Mouse (Mus musculus) testis, postnatal 14 days (tissue): ENCODE measurements around the gene Galnt6.

Experiments used
- DNase-seq: peaks from one replicate; pipeline ENCODE4 v3.0.0; 2021; ENCODE audit warnings: low spot score

The Galnt6 gene

DNA sequence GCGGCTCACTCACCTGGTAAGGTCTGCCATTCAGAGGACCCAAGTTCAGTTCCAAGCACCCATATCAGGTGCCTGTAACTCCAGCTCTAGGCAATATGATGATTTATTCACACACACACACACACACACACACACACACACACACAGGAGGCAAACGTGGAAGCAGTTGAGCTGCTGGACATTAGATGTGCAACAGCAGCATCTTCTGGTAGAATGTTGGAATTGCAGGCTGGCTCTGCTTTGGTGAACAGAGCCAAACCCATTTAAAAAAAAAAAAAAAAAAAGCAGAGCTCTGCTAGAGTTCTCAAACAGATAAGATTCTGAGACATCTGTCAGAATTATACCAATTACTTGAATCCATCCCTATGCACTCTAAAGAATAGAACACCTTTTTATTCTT, 46.1 kb downstream of the Galnt6 start:
- no peak for DNase-seq

DNA sequence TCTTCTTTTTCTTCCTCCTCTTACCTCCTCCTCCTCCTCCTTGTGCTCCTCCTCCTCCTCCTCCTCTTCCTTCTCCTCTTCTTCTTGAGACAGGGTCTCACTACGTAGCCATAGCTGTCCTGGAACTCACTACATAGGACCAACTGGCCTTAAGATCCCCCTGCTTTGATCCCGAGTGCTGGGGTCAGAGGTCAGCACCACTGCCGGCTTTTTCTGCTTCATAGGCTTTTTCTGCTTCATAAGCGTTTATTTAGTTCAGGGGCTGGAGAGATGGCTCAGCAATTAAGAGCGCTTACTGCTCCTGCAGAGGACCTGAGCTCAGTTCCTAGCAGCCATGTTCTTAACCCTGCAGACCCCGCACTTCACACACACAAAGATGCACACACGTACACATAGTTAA, 47.4 kb downstream of the Galnt6 start:
- no peak for DNase-seq

DNA sequence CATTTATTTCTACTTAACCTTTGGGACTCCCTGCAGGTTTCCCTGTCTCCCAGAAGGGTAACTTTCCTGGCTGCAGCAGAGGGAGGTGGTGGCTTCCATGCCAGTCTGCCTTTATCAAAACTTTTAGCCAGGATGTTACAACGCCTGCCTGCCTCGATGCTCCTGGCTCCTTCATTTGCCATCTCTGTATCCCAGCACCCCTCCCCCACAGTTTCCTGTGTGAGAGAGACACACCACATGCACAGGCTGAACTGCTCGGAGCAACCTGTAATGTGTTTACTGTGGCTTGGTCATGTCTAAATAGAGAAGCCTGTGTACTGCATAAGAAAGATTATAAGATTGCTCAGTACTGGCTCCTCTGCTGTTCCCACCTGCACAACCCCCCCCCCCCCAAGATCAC, 48.8 kb downstream of the Galnt6 start:
- no peak for DNase-seq

DNA sequence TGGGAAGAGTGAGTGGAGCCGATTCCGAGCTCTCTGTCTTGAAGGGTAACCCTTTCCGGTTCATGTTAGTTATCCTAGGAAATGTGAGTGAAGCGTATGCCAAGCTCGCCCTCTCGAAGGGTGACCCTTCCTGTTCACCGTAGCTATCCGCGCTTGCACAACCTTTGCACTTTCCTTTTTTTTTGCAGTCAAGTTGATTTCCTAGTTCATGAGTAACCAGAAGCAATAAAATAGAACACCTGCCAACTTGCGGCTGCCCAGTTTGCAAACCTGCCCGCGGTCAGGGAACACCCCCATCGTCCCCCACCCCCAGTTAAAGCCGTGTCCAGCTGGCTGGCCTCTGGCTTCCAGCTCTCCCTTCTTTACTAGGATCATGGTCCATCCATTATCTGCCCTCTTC, 50.2 kb downstream of the Galnt6 start:
- DNase-seq: no peak

DNA sequence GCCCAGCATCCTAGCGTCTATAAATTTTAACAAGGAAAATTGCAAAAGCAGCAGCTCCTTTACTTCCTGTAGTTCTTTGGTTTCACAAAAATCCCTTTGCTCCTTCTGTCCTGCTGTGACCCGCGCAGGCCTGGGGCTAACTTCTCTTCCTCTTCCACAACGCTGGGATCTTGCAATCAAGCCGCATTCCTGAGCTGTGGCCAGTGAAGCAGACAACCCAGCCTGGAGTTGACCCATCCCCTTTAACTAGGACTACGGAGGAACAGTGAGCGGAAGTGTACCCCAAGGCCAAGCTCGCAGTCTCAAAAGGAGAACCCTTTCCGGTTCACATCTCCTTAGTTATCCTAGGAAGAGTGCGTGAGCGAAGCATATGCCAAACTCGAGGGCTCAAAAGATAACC, 50.6 kb downstream of the Galnt6 start:
- no peak for DNase-seq

DNA sequence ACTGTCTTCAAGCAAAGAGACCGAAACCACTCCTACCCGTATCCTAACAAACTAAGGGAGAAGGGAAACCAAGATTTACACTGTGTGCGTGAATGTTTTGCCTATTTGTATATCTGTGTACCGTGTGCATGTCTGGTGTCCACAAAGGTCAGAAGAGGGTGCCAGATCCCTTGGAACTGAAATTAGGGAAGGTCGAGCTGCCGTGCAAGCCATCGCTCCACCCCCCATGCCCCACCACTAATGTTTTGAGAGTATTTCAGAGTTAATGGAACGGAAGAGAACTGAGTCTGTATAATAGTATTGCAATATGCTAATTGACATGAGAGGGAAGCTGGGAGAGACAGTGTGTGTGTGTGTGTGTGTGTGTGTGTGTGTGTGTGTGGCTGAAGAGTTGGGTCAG, 51.5 kb downstream of the Galnt6 start:
- no peak for DNase-seq

DNA sequence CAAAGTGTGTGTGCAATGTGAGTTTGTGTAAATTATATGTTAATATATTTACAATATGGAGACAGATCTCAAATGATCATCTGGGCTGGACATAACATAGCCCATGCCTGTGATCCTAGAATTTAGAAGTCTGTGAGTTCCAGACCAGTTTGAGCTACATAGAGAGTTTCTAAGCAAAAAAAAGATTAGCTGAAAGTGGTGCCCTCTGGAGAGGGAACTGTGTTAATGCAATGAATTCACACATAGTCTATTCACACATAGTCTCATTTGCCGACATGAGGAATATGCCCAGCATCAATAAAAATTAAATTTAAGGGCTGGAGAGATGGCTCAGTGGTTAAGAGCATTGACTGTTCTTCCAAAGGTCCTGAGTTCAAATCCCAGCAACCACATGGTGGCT, 52.7 kb downstream of the Galnt6 start:
- DNase-seq: no peak

DNA sequence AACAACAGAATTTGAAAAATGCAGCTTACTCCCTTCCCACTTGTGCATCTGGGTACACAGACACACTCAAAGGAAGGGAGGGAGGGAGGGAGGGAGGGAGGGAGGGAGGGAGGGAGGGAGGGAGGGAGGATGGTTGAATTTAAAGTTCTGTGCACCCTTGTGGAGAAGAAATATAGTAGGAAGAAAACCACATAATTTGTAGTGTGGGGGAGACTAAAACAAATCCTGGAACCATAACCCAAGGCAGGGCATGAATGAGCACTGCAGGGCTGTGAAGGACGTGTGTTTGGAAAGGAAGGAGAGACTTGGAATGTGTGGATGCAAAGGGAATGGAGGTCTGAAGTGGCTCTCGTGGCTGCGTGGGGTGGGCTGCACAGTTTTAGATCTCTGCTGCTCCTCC, 53.7 kb downstream of the Galnt6 start:
- no peak for DNase-seq

DNA sequence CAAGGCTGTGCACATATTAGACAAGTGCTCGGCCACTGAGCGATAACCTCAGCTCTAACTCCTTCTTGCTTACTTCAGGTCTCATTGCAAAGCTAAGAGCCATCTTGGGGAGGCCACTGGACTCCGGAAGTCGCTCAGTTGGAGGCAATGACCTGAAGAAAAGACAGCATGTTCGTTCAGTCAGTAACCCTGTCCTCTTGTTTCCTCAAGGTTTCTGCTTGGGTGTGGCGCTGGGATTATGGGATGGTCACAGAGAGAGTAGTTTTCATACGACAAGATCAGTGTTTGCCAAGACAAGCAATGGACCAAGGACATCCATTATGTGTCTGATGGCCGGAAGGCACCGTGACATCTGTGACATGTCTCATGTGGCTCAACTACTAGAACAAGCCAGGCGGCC, 54.6 kb downstream of the Galnt6 start:
- DNase-seq: no peak

DNA sequence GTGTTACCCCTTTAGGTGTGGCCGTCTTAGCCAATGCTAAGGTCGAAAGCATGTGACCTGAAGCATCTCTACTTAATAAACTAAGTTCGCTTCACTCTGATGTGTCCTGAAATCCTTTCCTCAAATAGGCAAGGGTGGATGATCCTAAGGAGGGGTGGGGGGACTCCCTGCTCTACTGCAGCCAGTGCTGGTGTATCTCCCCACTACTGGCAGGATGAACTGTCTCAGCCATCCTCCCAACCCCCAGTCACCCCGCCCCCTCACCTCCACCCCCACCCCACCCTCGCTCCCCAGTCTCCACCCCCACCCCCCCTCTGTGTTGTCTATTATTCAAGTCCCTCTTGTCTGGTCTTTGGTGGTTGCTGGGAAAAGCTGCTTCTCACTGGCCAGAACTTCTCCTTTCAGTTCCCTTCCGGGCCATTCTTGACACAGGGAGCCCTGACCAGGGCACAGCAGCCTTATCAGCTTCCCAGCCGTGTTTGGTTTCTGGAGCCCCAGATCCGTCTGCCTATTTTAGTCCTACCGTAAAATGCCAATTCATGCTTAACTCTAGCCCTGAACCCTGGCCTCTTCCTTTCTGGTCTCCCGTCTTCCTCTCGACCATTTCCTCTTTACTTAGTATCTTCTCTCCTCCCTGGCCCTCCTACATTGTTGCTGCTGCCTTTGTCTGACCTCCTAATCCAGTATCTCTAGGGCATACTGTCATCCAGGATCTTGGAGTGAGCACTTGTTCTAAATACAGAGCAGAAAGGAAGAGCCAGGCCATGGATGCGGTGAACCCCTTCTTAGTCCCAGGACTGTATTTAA, 55.4 kb downstream of the Galnt6 start:
- no peak for DNase-seq

DNA sequence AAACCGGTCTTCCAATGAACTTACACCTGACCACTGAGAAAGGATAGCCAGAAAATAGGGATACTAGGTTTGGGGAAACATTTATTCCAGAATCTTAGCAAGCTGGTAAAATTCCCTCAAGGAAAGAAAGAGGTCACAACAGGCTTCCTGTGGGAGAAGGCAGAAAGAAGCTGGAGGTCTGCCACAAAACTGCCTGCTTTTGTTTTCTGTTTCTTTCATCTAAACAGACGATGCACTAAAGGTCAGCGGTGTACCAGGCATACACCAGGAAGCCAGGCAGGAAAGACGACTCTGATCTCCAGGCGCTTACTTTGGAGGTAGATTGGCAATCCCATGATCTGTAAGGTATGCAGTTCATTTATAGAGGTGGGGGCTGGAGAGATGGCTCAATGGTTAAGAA, 58.3 kb downstream of the Galnt6 start:
- DNase-seq: no peak

DNA sequence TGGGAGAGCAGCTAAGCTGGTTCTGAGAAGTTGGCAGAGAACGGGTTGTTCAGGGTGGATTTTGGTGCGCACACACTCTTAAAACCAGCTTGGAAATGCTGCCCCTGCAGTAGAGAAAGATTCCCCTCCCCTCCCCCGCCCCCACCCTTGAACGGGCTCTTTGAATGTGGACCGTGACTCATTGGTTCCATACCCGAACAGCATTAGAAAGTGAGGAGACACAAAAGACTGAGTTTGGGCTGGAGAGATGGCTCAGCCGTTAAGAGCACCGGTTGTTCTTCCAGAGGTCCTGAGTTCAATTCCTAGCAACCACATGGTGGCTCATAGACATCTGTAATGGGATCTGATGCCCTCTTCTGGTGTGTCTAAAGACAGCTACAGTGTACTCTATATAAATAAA, 59.2 kb downstream of the Galnt6 start:
- DNase-seq: no peak

DNA sequence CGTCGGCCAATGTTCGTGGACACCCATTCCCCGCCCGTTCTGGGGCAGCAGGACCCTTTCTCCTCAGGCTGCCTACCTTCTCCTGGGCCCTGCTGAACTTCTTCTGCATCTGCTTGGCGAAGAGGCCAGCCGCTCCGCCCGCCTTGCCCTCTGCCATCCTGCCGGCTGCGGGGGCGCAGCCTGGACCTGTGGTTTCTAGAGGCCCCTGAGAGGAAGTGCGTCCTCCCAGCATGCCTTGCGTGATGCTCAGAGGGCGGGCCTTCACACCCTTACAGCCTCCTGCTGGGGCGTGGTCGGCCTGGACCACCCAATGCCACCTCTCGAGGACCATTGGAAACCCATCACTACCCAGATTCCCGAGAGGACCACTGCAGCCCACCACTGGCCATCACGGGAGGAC, 59.8 kb downstream of the Galnt6 start, which contains the start of gene Bin2:
TSS of gene Bin2 (minus strand) at position 217 of the 400 bp plus-strand sequence.
- peak; percentile 72 for DNase-seq

DNA sequence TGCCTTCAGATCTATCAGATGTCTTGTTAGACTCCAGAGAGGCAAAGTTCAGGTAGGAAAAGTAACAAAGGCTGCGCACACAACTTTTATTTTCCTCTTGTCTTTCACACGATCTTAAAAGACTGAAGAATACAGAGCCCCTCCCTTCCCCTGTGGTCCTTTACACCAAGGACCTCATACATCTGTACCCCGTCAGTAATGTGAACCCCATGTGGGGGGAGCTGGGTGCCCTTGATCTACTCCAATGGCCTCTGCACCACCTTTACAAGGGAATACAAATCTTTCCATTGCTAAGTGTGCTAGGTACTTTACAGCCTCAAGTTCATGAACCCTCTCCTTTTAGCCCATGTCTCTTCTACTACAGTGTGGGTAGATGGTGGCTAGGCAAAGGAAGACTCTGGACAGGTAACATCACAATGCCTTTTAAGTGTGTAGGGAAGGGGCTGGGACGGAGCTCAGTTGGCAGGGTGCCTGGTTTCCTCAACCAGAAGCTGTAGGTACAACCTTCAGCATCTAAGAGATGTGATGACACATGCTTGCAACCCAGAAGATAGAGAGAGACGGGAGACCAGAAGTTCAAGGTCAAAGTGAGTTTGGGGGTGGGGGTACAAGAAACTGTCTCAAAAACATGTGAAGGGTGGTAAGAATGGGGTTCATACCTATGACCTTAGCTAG, 61.2 kb downstream of the Galnt6 start:
- no peak for DNase-seq

DNA sequence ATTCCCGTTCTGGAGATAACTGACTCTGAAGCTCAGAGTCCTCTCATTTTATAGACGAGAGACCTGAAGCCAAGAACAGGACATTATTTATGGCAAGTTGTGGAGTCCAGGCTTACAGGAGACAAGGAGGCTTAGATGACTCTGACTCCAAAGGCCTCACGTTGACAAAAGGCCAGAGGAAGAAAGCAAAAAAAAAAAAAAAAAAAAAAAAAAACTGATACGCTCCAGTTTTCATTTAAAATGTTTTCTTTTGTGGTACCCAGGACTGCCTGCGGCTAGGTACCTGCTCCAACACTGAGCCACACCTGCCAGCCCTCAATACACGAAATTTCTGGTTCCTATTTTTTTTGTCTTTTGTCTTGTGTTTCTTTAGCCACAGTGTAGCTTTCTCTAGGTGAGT, 61.8 kb downstream of the Galnt6 start:
- no peak for DNase-seq

DNA sequence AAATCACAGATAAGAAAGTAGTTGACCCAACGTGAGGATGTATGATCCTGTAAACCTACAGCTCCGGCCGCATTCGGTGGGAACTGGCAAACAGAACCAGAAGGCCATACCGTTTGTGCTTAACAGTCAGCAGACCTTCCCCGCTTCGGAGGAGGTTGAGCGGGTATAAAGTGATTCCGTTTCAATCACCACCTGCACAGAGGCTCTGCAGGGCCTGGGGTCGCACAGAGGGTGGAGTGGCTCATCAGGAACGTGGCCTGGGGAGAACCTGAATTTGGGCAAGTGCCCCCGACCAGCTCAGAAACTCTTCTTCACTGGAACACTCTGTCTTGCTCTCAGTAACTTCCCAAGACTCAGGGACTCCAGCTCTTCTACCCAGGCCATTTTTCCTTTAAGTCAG, 62.3 kb downstream of the Galnt6 start:
- DNase-seq: no peak

DNA sequence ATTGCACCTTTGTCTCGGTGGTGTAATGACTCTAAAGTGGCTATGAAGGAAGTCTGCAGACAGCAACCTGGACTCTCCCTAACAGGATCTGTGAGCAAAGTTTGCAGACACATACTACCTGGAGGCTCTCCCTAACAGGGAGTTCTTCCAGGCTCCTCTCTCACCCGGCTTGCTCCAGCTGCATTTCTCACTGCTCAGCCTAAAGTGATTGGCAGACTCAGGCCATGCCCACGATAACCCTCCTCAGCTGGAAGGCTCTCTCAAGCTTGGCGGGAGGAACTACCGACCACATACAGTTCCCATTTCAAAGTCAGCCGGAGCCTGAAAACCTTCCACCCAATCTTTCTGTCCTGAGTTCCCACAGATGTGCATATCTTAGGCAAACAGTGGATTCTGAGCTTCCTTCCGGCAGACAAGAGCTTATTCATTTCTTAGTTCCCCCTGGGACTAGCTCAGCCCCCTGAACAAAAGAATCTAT, 62.9 kb downstream of the Galnt6 start:
- DNase-seq: no peak

DNA sequence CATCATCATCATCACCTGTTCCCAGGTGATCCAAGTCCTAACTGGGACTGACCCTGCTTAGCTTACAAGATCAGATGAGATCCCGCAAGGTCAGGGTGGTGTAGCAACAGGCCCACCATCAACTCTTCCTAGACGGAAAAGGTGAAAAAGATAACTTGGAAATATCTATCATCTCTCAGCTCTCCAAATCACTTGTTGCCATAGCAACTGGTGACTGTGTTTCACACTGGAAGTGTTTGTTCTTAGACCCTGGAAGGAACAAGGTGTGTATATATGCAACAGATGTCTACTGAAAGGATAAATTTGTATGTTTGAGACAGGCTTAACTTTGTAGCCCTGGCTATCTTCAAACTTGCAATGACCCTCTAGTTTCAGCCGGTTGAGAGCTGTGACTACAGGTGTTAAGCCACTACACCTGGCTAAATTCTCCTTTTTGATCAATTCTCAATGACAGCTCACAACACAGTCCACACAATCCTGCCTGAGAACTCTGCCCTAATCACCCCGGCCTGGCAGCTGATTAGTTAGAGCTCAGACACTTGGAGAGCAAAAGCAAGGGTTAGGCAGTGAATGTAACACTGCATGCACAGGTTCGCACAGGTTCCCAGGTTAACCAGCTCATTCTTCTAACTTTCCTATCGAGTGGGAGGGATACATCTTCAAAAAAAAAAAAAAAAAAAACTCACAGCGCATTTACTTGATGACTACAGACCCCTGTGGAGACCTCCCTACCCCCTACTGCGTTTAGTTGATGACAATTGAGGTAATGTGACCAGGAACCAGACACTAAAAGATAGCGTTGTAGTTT, 63.6 kb downstream of the Galnt6 start:
- DNase-seq: no peak

DNA sequence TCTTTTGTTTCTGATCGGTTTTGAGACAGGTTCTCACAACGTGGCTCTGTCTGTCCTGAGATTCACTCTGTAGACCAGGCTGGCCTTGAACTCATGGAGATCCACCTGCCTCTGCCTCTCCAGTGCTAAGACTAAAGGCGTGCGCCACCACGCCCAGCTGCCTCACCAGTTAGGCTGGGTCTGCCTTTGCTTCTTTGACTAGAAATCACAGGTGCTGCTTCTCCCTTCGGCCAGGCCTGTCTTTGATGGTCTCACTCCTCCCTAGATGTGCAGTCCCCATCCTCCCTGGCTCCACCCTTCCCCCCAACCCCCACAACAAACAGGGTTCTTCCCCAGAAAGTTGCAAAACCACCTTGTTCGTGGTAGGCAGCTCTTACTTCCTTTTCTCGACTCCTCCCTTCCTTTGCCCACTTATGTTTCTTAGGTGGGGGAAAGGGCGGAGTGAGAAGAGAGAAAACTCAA, 64.3 kb downstream of the Galnt6 start:
- DNase-seq: no peak

DNA sequence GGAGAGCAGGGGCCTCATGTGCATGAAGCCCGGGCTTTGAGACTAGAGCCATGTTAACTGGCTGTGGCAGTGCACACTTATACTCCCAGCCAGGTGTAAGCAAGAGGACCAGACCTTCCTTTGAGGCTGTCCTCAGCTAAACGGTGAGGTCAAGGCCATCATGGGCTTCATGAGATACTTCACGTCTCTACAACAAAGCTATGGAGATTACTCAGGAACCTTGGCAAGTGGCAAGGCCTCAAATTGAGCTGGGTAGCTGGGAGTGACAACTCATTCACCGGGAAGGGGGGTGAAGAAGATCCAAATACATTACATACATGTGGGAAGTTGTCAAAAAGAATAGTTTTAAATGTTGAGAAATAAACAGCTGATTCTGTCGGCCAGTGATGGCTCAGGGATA, 68.4 kb downstream of the Galnt6 start:
- no peak for DNase-seq

DNA sequence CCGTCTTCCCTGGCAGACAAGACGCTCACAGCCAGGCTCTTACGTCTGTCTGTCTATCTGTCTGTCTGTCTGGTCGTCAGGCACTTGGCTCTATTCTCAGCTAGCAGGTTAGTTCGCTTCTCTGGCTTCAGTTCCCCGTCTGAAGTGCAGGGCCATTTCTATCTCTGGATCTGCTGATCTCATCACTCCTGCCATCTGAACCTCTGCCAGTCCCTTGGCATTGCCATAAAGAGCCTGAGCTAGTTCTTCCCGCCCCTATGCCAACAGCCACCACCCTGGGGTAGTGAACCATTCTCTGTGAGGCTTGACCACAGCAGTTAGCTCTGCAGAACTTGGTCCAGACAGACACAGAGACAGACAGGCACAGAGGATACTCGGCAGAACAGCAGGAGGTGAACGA, 68.9 kb downstream of the Galnt6 start:
- DNase-seq: no peak

DNA sequence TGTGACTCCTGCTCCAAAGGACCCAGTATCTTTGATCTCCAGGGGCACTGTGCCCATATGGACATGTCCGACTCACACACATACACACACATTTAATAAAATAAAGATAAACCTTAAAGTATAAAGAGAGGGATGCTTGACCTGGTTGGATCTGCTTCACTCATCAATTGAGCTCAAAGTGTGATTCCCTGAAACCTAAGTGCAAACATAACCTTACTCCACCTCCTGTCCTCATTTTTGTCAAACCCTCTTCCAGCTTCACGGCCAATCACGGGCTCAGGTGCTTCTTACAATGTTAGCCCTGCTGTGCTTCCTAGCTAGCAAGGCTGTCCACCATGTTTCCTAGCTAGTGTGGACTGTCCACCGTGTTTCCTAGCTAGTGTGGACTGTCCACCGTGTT, 74.0 kb downstream of the Galnt6 start:
- no peak for DNase-seq

DNA sequence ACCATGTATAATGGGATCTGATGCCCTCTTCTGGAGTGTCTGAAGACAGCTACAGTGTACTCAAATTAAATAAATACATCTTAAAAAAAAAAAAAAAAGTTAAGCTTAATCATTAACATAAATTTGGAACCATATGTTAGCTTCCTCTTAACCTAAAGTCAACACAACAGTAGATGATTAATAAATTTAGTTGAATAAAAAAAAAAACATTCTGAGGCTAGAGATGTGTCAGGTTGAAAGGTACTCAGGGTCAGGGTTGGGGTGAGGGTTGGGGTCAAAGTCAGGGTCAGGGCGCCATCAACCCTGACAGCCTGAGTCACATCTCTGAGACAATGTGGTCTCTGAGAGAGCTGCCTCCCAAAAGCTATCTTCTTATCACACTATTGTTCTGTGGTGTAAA, 74.9 kb downstream of the Galnt6 start:
- no peak for DNase-seq
